Mouse (Mus musculus): Measurements from ENCODE around the gene Zc3h4. TPM values are rescaled to one million over a fixed set of nuclear protein-coding genes. Genes with fewer than 3 reads are reported as not detected.

Gene Zc3h4
- total and polyA plus RNA-seq, 3 experiments = 32.9 to 71.8 (median 59.4) TPM

DNA sequence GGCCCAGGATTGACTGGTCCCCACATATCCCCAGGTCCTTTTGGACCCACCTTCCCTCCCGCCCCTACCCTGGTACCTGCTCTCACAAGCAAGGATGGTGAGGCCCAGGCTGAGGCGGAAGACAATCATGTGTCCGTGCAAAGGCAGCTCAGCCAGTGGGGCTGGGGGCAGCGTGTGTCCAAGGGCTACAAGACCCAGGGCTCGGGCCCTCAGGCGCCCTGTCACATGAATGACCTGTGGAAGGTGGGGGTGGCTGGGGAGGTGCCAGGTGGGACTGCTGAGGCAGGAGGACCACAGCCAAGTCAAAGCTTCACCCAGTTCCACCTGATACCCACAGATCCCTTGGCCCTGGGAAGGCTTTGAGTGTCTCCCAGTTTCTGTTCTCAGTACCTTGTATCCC is 61.0 kb downstream of the Zc3h4 start:
- DNase-seq (ENCODE audit: low read depth, low spot score) = no peak
- Histone ChIP-seq H3K27ac (ENCODE audit: control insufficient read depth, low read depth, low read length) (no peak overlapping the region), H3K9me3 (replicated peaks; ENCODE audit: insufficient read depth, low read length) (no peaks in the 10 kb centered on the region), H3K4me1 (ENCODE audit: control insufficient read depth in 1 of 2, insufficient read depth in 2 of 2, low read length in 2 of 2) (no peaks in the 10 kb centered on the region), H3K27me3 (ENCODE audit: control insufficient read depth in 1 of 2, insufficient read depth in 2 of 2, low read length in 2 of 2) (no peaks in the 10 kb centered on the region), H3K4me3 (ENCODE audit: control insufficient read depth in 1 of 2, insufficient read depth in 1 of 2, low read depth in 2 of 2, low read length in 2 of 2) (no peak overlapping the region), H3K36me3 (ENCODE audit: control insufficient read depth in 1 of 2, insufficient read depth in 2 of 2, low read length in 2 of 2) (no peaks in the 10 kb centered on the region), H3K79me2 (ENCODE audit: control insufficient read depth, insufficient read depth, low read length, poor library complexity) (no peaks in the 10 kb centered on the region), H3K9ac (ENCODE audit: control insufficient read depth, low read depth, low read length, poor library complexity, severe bottlenecking) (no peak overlapping the region)
- TF ChIP-seq MAX (IDR thresholded peaks at IDR 0.05; ENCODE audit: low read length) (no peak), CHD2 (IDR thresholded peaks at IDR 0.05; ENCODE audit: low read length) (no peak), MEF2A (IDR thresholded peaks at IDR 0.05; ENCODE audit: extremely low read depth, insufficient replicate concordance, low read depth, low read length, poor library complexity, severe bottlenecking) (no peak), MAZ (IDR thresholded peaks at IDR 0.05; ENCODE audit: low read depth, low read length) (no peak), RCOR1 (IDR thresholded peaks at IDR 0.05; ENCODE audit: low read depth, low read length) (no peak), USF2 (IDR thresholded peaks at IDR 0.05; ENCODE audit: borderline replicate concordance in 1 of 2, insufficient read depth in 1 of 2, low read depth in 1 of 2, low read length in 2 of 2) (no peak), NELFE (IDR thresholded peaks at IDR 0.05; ENCODE audit: low read depth, low read length) (no peak), BHLHE40 (IDR thresholded peaks at IDR 0.05; ENCODE audit: borderline replicate concordance, low read depth, low read length) (no peak), MYC (IDR thresholded peaks at IDR 0.05; ENCODE audit: low read depth, low read length) (no peak), ZC3H11A (IDR thresholded peaks at IDR 0.05; ENCODE audit: low read depth, low read length) (no peak), POLR2AphosphoS5 (IDR thresholded peaks at IDR 0.05; ENCODE audit: borderline replicate concordance, low read depth, low read length) (no peak), MAFK (IDR thresholded peaks at IDR 0.05; ENCODE audit: borderline replicate concordance, low read depth, low read length) (no peak), USF1 (IDR thresholded peaks at IDR 0.05; ENCODE audit: low read depth, low read length) (no peak), MYB (IDR thresholded peaks at IDR 0.05; ENCODE audit: low read depth, low read length) (no peak), MXI1 (IDR thresholded peaks at IDR 0.05; ENCODE audit: low read depth, low read length) (no peak), RAD21 (IDR thresholded peaks at IDR 0.05; ENCODE audit: low read depth, low read length) (no peak), EP300 (IDR thresholded peaks at IDR 0.05; ENCODE audit: low read depth in 1 of 2, low read length in 2 of 2) (no peak), CHD1 (IDR thresholded peaks at IDR 0.05; ENCODE audit: low read depth, low read length) (no peak), ZKSCAN1 (IDR thresholded peaks at IDR 0.05; ENCODE audit: low read depth, low read length) (no peak), KAT2A (conservative IDR thresholded peaks at IDR 0.05; ENCODE audit: low read depth, low read length) (no peak)

- Histone ChIP-seq H3K79me2 (ENCODE audit: control insufficient read depth, insufficient read depth, low read length, poor library complexity) (no peaks in the 10 kb centered on the region), H3K27ac (ENCODE audit: control insufficient read depth, low read depth, low read length) (no peak overlapping the region), H3K4me1 (ENCODE audit: control insufficient read depth in 1 of 2, insufficient read depth in 2 of 2, low read length in 2 of 2) (no peaks in the 10 kb centered on the region), H3K9me3 (replicated peaks; ENCODE audit: insufficient read depth, low read length) (no peaks in the 10 kb centered on the region), H3K27me3 (ENCODE audit: control insufficient read depth in 1 of 2, insufficient read depth in 2 of 2, low read length in 2 of 2) (no peaks in the 10 kb centered on the region), H3K9ac (ENCODE audit: control insufficient read depth, low read depth, low read length, poor library complexity, severe bottlenecking) (no peak overlapping the region), H3K36me3 (ENCODE audit: control insufficient read depth in 1 of 2, insufficient read depth in 2 of 2, low read length in 2 of 2) (no peaks in the 10 kb centered on the region), H3K4me3 (ENCODE audit: control insufficient read depth in 1 of 2, insufficient read depth in 1 of 2, low read depth in 2 of 2, low read length in 2 of 2) (no peak overlapping the region)
- DNase-seq (ENCODE audit: low read depth, low spot score) = peak; percentile 86
- TF ChIP-seq ETS1 (IDR thresholded peaks at IDR 0.05; ENCODE audit: low read depth, low read length) (no peak), ZNF384 (IDR thresholded peaks at IDR 0.05; ENCODE audit: low read depth, low read length) (no peak), JUND (IDR thresholded peaks at IDR 0.05; ENCODE audit: low read depth, low read length) (no peak), ZC3H11A (IDR thresholded peaks at IDR 0.05; ENCODE audit: low read depth, low read length) (peak; percentile 46; the same call in 1 of the 2 replicates), CHD2 (IDR thresholded peaks at IDR 0.05; ENCODE audit: low read length) (no peak), SIN3A (IDR thresholded peaks at IDR 0.05; ENCODE audit: low read length) (no peak), E2F4 (IDR thresholded peaks at IDR 0.05; ENCODE audit: borderline replicate concordance, low read depth, low read length) (no peak), MAFK (IDR thresholded peaks at IDR 0.05; ENCODE audit: borderline replicate concordance, low read depth, low read length) (no peak), USF2 (IDR thresholded peaks at IDR 0.05; ENCODE audit: borderline replicate concordance in 1 of 2, insufficient read depth in 1 of 2, low read depth in 1 of 2, low read length in 2 of 2) (no peak), MEF2A (IDR thresholded peaks at IDR 0.05; ENCODE audit: extremely low read depth, insufficient replicate concordance, low read depth, low read length, poor library complexity, severe bottlenecking) (no peak), MAX (IDR thresholded peaks at IDR 0.05; ENCODE audit: low read length) (no peak), ELF1 (IDR thresholded peaks at IDR 0.05; ENCODE audit: low read depth, low read length) (no peak), GABPA (IDR thresholded peaks at IDR 0.05; ENCODE audit: low read depth, low read length) (no peak), NELFE (IDR thresholded peaks at IDR 0.05; ENCODE audit: low read depth, low read length) (no peak), ZMIZ1 (IDR thresholded peaks at IDR 0.05; ENCODE audit: low read depth, low read length) (no peak), HCFC1 (IDR thresholded peaks at IDR 0.05; ENCODE audit: low read depth, low read length) (no peak), RCOR1 (IDR thresholded peaks at IDR 0.05; ENCODE audit: low read depth, low read length) (peak; percentile 89), UBTF (IDR thresholded peaks at IDR 0.05; ENCODE audit: borderline replicate concordance, insufficient read depth, low read depth, low read length) (no peak)
Observed at GRCm38 (mm10) chr7:16463214-16463613, 62.5 kb downstream of the Zc3h4 start.
